Mouse (Mus musculus) MEL (cell line): ENCODE results near the gene Miga2. TPM values are rescaled to one million over a fixed set of nuclear protein-coding genes. Genes with fewer than 3 reads are reported as not detected.

Source experiments
- DNase-seq: peaks from one replicate; pipeline ENCODE4 v3.0.0; 2011; ENCODE audit warnings: low read depth, low spot score
- H3K27ac ChIP-seq: 2 replicates; pipeline ENCODE4 v1.5.1; 2012; ENCODE audit warnings: low read depth, mild to moderate bottlenecking, control low read depth, low read length, moderate library complexity; ENCODE audit not compliant: control insufficient read depth
- H3K27me3 ChIP-seq, 2 experiments: fragments of 150-350 bp in 1 of 2; sonication (generic) in 1 of 2; 2 replicates each; pipeline ENCODE4 v1.6.1; 2012; ENCODE audit warnings: low read length in 2 of 2, mild to moderate bottlenecking in 2 of 2, improper control_type of control experiment in 1 of 2, moderate library complexity in 1 of 2; ENCODE audit not compliant: insufficient read depth in 2 of 2, control insufficient read depth in 1 of 2
- H3K36me3 ChIP-seq, 2 experiments: 2 replicates each; pipeline ENCODE4 v1.6.1; 2012 to 2014; ENCODE audit warnings: low read length in 2 of 2, improper control_type of control experiment in 1 of 2, inconsistent platforms in 1 of 2, mild to moderate bottlenecking in 1 of 2; ENCODE audit not compliant: insufficient read depth in 2 of 2, control insufficient read depth in 1 of 2
- H3K4me1 ChIP-seq, 2 experiments: fragments of 150-350 bp in 1 of 2; sonication (generic) in 1 of 2; 2 replicates each; pipeline ENCODE4 v1.6.1; 2012; ENCODE audit warnings: low read length in 2 of 2, improper control_type of control experiment in 1 of 2, mild to moderate bottlenecking in 1 of 2; ENCODE audit not compliant: insufficient read depth in 2 of 2, control insufficient read depth in 1 of 2
- H3K4me3 ChIP-seq, 2 experiments: fragments of 150-350 bp in 1 of 2; sonication (generic) in 1 of 2; 2 replicates each; pipeline ENCODE4 v1.5.1; 2012; ENCODE audit warnings: low read depth in 2 of 2, low read length in 2 of 2, mild to moderate bottlenecking in 2 of 2, moderate library complexity in 2 of 2, control low read depth in 1 of 2, improper control_type of control experiment in 1 of 2; ENCODE audit not compliant: control insufficient read depth in 1 of 2, insufficient read depth in 1 of 2
- H3K79me2 ChIP-seq: 2 replicates; pipeline ENCODE4 v1.6.1; 2012; ENCODE audit warnings: mild to moderate bottlenecking, low read length, moderate library complexity; ENCODE audit not compliant: control insufficient read depth, poor library complexity, insufficient read depth
- H3K9ac ChIP-seq: 2 replicates; pipeline ENCODE4 v1.6.1; 2012; ENCODE audit warnings: low read depth, mild to moderate bottlenecking, control low read depth, low read length, moderate library complexity; ENCODE audit not compliant: control insufficient read depth, poor library complexity, severe bottlenecking
- H3K9me3 ChIP-seq: fragments of 150-350 bp; sonication (generic); replicated peaks from 2 replicates; pipeline ENCODE4 v1.6.1; 2012; ENCODE audit warnings: mild to moderate bottlenecking, low read length, improper control_type of control experiment, moderate library complexity; ENCODE audit not compliant: insufficient read depth
- BHLHE40 ChIP-seq: IDR thresholded peaks from 2 replicates; pipeline ENCODE4 v1.6.1; 2012; ENCODE audit warnings: low read depth, mild to moderate bottlenecking, inconsistent platforms, low read length, improper control_type of control experiment, borderline replicate concordance
- CHD1 ChIP-seq: IDR thresholded peaks from 2 replicates; pipeline ENCODE4 v1.6.1; 2012; ENCODE audit warnings: low read depth, mild to moderate bottlenecking, inconsistent platforms, low read length, improper control_type of control experiment
- CTCF ChIP-seq, 3 experiments: IDR thresholded peaks in 2 of 3; conservative IDR thresholded peaks in 1 of 3; 2 replicates each; pipeline ENCODE4 v1.5.1; 2011 to 2012; ENCODE audit warnings: low read length in 3 of 3, low read depth in 2 of 3, mild to moderate bottlenecking in 2 of 3, improper control_type of control experiment in 1 of 3, inconsistent platforms in 1 of 3, mixed read lengths in 1 of 3, moderate library complexity in 1 of 3; ENCODE audit not compliant: control insufficient read depth in 1 of 3, insufficient read depth in 1 of 3, poor library complexity in 1 of 3, severe bottlenecking in 1 of 3
- E2F4 ChIP-seq: IDR thresholded peaks from 2 replicates; pipeline ENCODE4 v1.6.1; 2011; ENCODE audit warnings: low read depth, low read length, improper control_type of control experiment, borderline replicate concordance
- ELF1 ChIP-seq: IDR thresholded peaks from 2 replicates; pipeline ENCODE4 v1.6.1; 2014; ENCODE audit warnings: low read depth, mild to moderate bottlenecking, inconsistent platforms, low read length, improper control_type of control experiment, moderate library complexity
- EP300 ChIP-seq, 2 experiments: IDR thresholded peaks; 2 replicates each; pipeline ENCODE4 v1.6.1; 2011; ENCODE audit warnings: improper control_type of control experiment in 2 of 2, low read length in 2 of 2, low read depth in 1 of 2, mild to moderate bottlenecking in 1 of 2
- GATA1 ChIP-seq: IDR thresholded peaks from 2 replicates; pipeline ENCODE4 v1.6.1; 2011; ENCODE audit warnings: low read depth, low read length, improper control_type of control experiment
- HCFC1 ChIP-seq: IDR thresholded peaks from 2 replicates; pipeline ENCODE4 v1.6.1; 2012; ENCODE audit warnings: low read depth, mild to moderate bottlenecking, inconsistent platforms, low read length, improper control_type of control experiment, moderate library complexity
- JUND ChIP-seq: IDR thresholded peaks from 2 replicates; pipeline ENCODE4 v1.6.1; 2011; ENCODE audit warnings: low read depth, mild to moderate bottlenecking, improper control_type of control experiment, low read length
- MAFK ChIP-seq: IDR thresholded peaks from 2 replicates; pipeline ENCODE4 v1.6.1; 2011; ENCODE audit warnings: low read depth, mild to moderate bottlenecking, low read length, improper control_type of control experiment, borderline replicate concordance
- MAZ ChIP-seq: IDR thresholded peaks from 2 replicates; pipeline ENCODE4 v1.6.1; 2012; ENCODE audit warnings: low read depth, mild to moderate bottlenecking, inconsistent platforms, low read length, improper control_type of control experiment
- MEF2A ChIP-seq: IDR thresholded peaks from 2 replicates; pipeline ENCODE4 v1.6.1; 2014; ENCODE audit warnings: low read depth, mild to moderate bottlenecking, inconsistent platforms, low read length, improper control_type of control experiment; ENCODE audit not compliant: poor library complexity, insufficient replicate concordance, severe bottlenecking; ENCODE audit errors: extremely low read depth
- MXI1 ChIP-seq: IDR thresholded peaks from 2 replicates; pipeline ENCODE4 v1.6.1; 2011; ENCODE audit warnings: mild to moderate bottlenecking, low read depth, low read length, improper control_type of control experiment
- MYB ChIP-seq: IDR thresholded peaks from 2 replicates; pipeline ENCODE4 v1.6.1; 2011; ENCODE audit warnings: mild to moderate bottlenecking, low read depth, low read length, improper control_type of control experiment
- MYC ChIP-seq: IDR thresholded peaks from 2 replicates; pipeline ENCODE4 v1.6.1; 2011; ENCODE audit warnings: low read depth, mild to moderate bottlenecking, low read length, improper control_type of control experiment, moderate library complexity
- POLR2A ChIP-seq, 2 experiments: IDR thresholded peaks; 2 replicates each; pipeline ENCODE4 v1.6.1; 2011 to 2012; ENCODE audit warnings: low read length in 2 of 2, mild to moderate bottlenecking in 2 of 2, control low read depth in 1 of 2, improper control_type of control experiment in 1 of 2, low read depth in 1 of 2, moderate library complexity in 1 of 2; ENCODE audit not compliant: control insufficient read depth in 1 of 2, insufficient read depth in 1 of 2, poor library complexity in 1 of 2
- POLR2AphosphoS2 ChIP-seq: IDR thresholded peaks from 2 replicates; pipeline ENCODE4 v1.6.1; 2011; ENCODE audit warnings: low read length, improper control_type of control experiment
- RCOR1 ChIP-seq: IDR thresholded peaks from 2 replicates; pipeline ENCODE4 v1.6.1; 2012; ENCODE audit warnings: low read depth, mild to moderate bottlenecking, inconsistent platforms, low read length, improper control_type of control experiment
- TCF12 ChIP-seq: IDR thresholded peaks from 2 replicates; pipeline ENCODE4 v1.6.1; 2014; ENCODE audit warnings: low read depth, mild to moderate bottlenecking, inconsistent platforms, low read length, improper control_type of control experiment, moderate library complexity
- UBTF ChIP-seq: IDR thresholded peaks from 2 replicates; pipeline ENCODE4 v1.6.1; 2012; ENCODE audit warnings: low read depth, mild to moderate bottlenecking, inconsistent platforms, low read length, improper control_type of control experiment, moderate library complexity, borderline replicate concordance; ENCODE audit not compliant: insufficient read depth
- USF1 ChIP-seq: IDR thresholded peaks from 2 replicates; pipeline ENCODE4 v1.6.1; 2014; ENCODE audit warnings: low read depth, mild to moderate bottlenecking, inconsistent platforms, low read length, improper control_type of control experiment, moderate library complexity
- ZC3H11A ChIP-seq: IDR thresholded peaks from 2 replicates; pipeline ENCODE4 v1.6.1; 2012; ENCODE audit warnings: low read depth, mild to moderate bottlenecking, inconsistent platforms, low read length, improper control_type of control experiment
- ZKSCAN1 ChIP-seq: IDR thresholded peaks from 2 replicates; pipeline ENCODE4 v1.6.1; 2012; ENCODE audit warnings: low read depth, mild to moderate bottlenecking, inconsistent platforms, low read length, improper control_type of control experiment, moderate library complexity
- ZMIZ1 ChIP-seq: IDR thresholded peaks from 2 replicates; pipeline ENCODE4 v1.6.1; 2012; ENCODE audit warnings: low read depth, mild to moderate bottlenecking, inconsistent platforms, low read length, improper control_type of control experiment, moderate library complexity
- ZNF384 ChIP-seq: IDR thresholded peaks from 2 replicates; pipeline ENCODE4 v1.6.1; 2012; ENCODE audit warnings: low read depth, mild to moderate bottlenecking, inconsistent platforms, low read length, improper control_type of control experiment
- polyA plus RNA-seq, 2 experiments: library from polyadenylated mRNA; stranded (reverse) in 1 of 2; unstranded in 1 of 2; fragments of >175 nt in 1 of 2; fragments of >200 nt in 1 of 2; gene quantifications; 2 replicates each; pipeline versions ENCODE4 v1.2.1 to v1.2.4; 2012; ENCODE audit warnings: low replicate concordance in 2 of 2, low read depth in 1 of 2; ENCODE audit not compliant: insufficient read length in 2 of 2, insufficient read depth in 1 of 2, missing spikeins in 1 of 2
- total RNA-seq: library from RNA; depleted of rRNA; stranded (reverse); fragments of 300-350 nt; gene quantifications from 2 replicates; pipeline ENCODE4 v1.2.3, GENCODE M21; 2012

Miga2 gene
- total and polyA plus RNA-seq, 3 experiments: 20.3 to 25.8 TPM; not detected in 1

DNA sequence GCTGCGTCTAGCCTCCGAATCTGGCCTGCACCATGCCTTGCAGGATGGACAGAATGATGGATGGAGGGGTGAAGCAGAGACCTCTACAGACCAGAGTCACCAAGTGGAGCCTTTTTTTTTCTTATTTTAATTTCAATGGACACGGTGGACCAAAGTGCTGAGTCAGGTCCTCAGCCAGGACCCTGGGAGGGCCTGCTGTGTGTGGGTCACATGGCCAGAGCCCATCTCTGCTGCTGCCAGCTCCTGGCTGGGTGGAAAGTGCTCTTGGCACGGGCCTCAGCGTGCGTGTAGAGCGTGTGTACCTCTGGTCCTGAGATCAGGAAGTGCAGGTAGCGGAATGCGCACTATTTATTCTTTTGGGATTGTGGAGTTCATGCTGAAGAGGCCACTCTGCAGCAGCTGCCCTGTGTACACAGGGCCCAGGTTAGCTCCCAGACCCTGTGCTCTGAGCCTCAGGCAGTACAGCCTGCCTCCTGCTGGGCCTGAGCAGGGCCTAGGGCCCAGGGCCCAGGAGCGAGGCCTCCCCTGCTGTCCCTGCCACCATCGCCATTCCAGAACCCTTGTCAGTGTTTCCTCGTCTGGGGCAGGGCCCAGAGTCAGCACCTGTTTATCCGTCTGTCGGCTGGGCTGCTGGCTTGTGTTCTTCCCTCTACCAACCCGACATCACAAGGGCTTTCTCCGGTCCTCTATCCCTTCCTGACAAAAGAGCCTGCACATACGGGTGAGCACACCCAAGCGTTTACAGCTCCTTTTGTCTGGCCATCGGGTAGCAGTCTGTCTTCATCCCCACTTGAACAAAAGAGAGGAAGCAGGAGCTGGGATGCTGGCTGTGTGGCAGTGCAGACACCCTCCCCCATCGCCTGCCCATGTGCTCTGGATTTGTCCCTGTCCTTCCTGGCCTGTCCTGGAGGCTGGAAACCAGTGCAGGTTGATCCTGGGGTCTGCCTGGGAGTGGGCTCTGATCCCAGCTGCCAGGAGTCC lies 35.4 kb downstream of the Miga2 start:
- Histone ChIP-seq H3K4me1 (no peaks in the 10 kb centered on the region), H3K4me3 (no peak overlapping the region), H3K9ac (no peak overlapping the region), H3K36me3 (no peaks in the 10 kb centered on the region; a peak in 1 of 4 replicates), H3K9me3 (no peaks in the 10 kb centered on the region), H3K27ac (no peak overlapping the region), H3K79me2 (0 out of 2 replicates have a peak, but pooled peaks cover 1% of the 10 kb centered on the region), H3K27me3 (no peaks in the 10 kb centered on the region)
- no peak for TF ChIP-seq GATA1
- no peak for TF ChIP-seq ZC3H11A
- no peak for TF ChIP-seq ELF1
- TF ChIP-seq E2F4: no peak
- no peak for TF ChIP-seq MEF2A
- no peak for TF ChIP-seq MAZ
- TF ChIP-seq TCF12: no peak
- no peak for TF ChIP-seq ZKSCAN1
- TF ChIP-seq ZNF384: no peak
- no peak for TF ChIP-seq EP300 (IDR thresholded peaks at IDR 0.05; ENCODE audit: low read depth in 1 of 2, low read length in 2 of 2)
- TF ChIP-seq MXI1: no peak
- TF ChIP-seq MYC: no peak
- TF ChIP-seq CTCF (IDR thresholded peaks at IDR 0.05 in 2 of 3, conservative IDR thresholded peaks at IDR 0.05 in 1 of 3; ENCODE audit: control insufficient read depth in 1 of 3, insufficient read depth in 1 of 3, low read depth in 2 of 3, low read length in 3 of 3, poor library complexity in 1 of 3, severe bottlenecking in 1 of 3): no peak
- TF ChIP-seq POLR2AphosphoS2: no peak
- no peak for TF ChIP-seq CHD1
- no peak for TF ChIP-seq RCOR1
- no peak for DNase-seq

DNA sequence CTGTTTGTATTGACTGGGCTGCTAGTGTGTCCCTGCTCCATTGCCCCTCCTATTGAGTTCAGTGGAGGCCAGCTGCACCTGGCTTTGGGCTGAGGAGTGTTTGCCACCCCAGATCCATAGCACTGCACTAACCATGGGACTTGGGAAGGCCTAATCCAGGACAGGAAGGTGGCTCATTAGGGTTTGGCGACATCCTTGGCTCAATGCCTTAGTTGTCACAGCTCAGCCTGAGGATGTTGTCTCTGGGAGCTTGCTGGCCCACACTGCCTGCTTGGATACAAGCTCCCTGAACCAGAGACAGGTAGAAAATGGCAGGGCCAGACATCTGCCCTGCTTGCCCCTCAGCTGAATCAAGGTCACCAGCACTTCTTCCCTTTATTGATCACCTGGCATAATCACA lies 37.5 kb downstream of the Miga2 start:
- Histone ChIP-seq H3K4me1 (no peaks in the 10 kb centered on the region), H3K36me3 (peaks cover 0 to 2% of the 10 kb centered on the region in 2 experiments; a peak in 2 of 4 replicates), H3K4me3 (no peak overlapping the region), H3K9ac (no peak overlapping the region), H3K27ac (no peak overlapping the region), H3K9me3 (no peaks in the 10 kb centered on the region), H3K27me3 (no peaks in the 10 kb centered on the region), H3K79me2 (no peaks in the 10 kb centered on the region)
- no peak for TF ChIP-seq MAFK
- no peak for TF ChIP-seq UBTF
- no peak for TF ChIP-seq POLR2A (IDR thresholded peaks at IDR 0.05; ENCODE audit: control insufficient read depth in 1 of 2, insufficient read depth in 1 of 2, low read depth in 1 of 2, low read length in 2 of 2, poor library complexity in 1 of 2)
- no peak for TF ChIP-seq MYB
- TF ChIP-seq USF1: no peak
- no peak for TF ChIP-seq CTCF (IDR thresholded peaks at IDR 0.05 in 2 of 3, conservative IDR thresholded peaks at IDR 0.05 in 1 of 3; ENCODE audit: control insufficient read depth in 1 of 3, insufficient read depth in 1 of 3, low read depth in 2 of 3, low read length in 3 of 3, poor library complexity in 1 of 3, severe bottlenecking in 1 of 3)
- no peak for TF ChIP-seq MYC
- TF ChIP-seq HCFC1: no peak
- TF ChIP-seq BHLHE40: no peak
- no peak for TF ChIP-seq ZKSCAN1
- no peak for TF ChIP-seq JUND
- no peak for TF ChIP-seq ZC3H11A
- TF ChIP-seq ZMIZ1: no peak
- TF ChIP-seq RCOR1: no peak
- DNase-seq: no peak
